Mouse (Mus musculus): ENCODE measurements around the gene Adamts8.

Adamts8 gene

GRCm38 (mm10) chr9:30985782-30986181, 43.4 kb downstream of the Adamts8 start:
- no peak for DNase-seq (ENCODE audit: low read depth)

- no peak for DNase-seq (ENCODE audit: low read depth)
Observed at GRCm38 (mm10) chr9:30993106-30993505, 50.7 kb downstream of the Adamts8 start.

- DNase-seq (ENCODE audit: low read depth), result no peak
Observed at GRCm38 (mm10) chr9:30996590-30997562, 54.5 kb downstream of the Adamts8 start.

GRCm38 (mm10) chr9:31000641-31001040, 58.3 kb downstream of the Adamts8 start:
- DNase-seq (ENCODE audit: low read depth), result no peak

- no peak for DNase-seq (ENCODE audit: low read depth)
Observed at GRCm38 (mm10) chr9:31002528-31002927, 60.2 kb downstream of the Adamts8 start.

GRCm38 (mm10) chr9:31009334-31009733, 67.0 kb downstream of the Adamts8 start:
- DNase-seq (ENCODE audit: low read depth), result no peak

GRCm38 (mm10) chr9:31010040-31010439, 67.7 kb downstream of the Adamts8 start:
- DNase-seq (ENCODE audit: low read depth), result no peak

- no peak for DNase-seq (ENCODE audit: low read depth)
Observed at GRCm38 (mm10) chr9:31010749-31011148, 68.4 kb downstream of the Adamts8 start.

- DNase-seq (ENCODE audit: low read depth), result no peak
Observed at GRCm38 (mm10) chr9:31011533-31011932, 69.2 kb downstream of the Adamts8 start.

- no peak for DNase-seq (ENCODE audit: low read depth)
Observed at GRCm38 (mm10) chr9:31012674-31013073, 70.3 kb downstream of the Adamts8 start.

- no peak for DNase-seq (ENCODE audit: low read depth)
Observed at GRCm38 (mm10) chr9:31013415-31013814, 71.1 kb downstream of the Adamts8 start.
